Mouse (Mus musculus) embryo, embryonic 11 days (tissue): ENCODE results near the gene Psmb7.
A peak's percentile ranks its signal among the peaks of the same experiment; 100 is the strongest.

Experiments used
- DNase-seq: peaks from one replicate; pipeline ENCODE4 v3.0.0-alpha.2; 2015

Gene Psmb7

GRCm38 (mm10) chr2:38643625-38644427 lies at the start of gene Psmb7:
TSS of gene Psmb7 (minus strand) at chr2:38644087.
- DNase-seq: peak; percentile 97

GRCm38 (mm10) chr2:38691542-38691941 lies 47.7 kb upstream of the Psmb7 start:
- peak; percentile 66 for DNase-seq

DNA sequence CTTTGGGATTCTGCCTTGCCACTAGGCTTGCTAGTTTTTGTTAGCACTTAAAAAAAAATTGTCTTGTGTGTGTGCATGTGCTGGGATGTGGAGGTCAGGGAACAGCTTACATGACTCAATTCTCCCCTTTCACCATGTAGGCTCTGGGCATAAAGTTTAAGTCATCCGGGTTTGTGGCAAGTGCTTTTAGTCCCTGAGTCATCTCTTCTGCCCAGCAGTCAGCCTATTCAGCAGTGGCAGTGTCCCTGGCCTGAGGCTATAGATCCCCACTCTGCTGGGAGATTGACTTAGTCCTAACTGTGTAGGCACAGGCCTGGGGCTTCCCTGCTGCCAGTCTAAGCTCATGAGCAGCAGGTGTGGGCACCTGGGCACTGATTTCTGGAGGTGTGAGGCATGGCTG lies 46.0 kb upstream of the Psmb7 start:
- DNase-seq: no peak

DNA sequence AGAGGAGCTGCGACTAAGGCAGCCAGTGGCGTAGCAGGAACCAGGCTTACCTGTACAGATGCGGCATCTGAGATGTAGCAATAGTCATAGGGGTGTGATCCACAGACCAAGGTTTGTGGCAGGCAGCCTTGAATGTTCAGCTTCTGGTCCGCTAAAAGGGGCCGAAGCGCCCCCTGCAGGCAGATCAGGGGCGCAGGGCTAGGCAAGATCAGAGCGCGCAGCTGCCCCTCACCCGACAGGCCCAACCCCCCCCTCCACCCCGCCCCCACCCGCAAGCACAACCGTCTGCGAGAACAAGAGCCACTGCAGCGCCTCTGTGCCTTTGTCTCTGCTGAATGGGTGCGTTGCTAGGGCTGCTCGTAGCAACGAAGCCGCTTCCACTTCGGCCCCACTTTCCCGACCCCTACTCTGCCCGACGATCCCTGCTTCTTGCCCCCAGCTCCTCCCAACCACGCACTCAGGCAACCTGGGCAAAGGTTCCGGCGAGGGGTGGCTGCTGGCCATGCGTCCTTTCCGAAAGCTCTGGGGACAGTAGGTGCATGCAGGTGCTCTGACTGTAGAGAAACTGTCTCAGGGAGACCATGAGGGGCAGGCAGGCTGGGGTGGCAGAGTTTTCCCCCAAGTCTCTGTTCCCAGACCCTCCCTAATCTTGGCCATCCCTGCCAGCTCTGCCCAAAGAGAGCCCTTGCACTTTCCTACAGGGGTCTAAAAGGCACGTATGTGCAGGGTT lies 45.1 kb upstream of the Psmb7 start:
- peak; percentile 89 for DNase-seq

- no peak for DNase-seq
These were observed 41.9 kb upstream of the Psmb7 start for GRCm38 (mm10) chr2:38685746-38686145.

DNA sequence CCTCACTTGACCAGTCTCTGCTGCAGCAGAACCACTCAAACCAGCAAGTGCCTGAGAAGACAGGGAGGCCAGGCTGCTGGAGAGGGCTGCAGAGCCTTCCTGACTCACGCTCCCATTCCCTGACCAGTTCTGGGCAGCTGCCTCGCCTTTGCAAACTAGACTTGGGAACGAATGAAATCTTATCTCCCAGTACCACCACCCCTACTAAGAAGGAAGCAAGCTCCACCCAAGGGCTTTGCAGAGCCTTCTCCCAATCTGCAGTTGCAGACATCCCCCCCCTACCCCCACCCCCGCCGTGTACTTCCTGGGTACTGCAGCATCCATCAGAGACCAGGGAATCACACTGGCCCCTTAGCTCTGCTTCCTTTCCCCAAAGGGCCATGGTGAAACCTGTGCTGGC lies 39.2 kb upstream of the Psmb7 start:
- DNase-seq: no peak

DNA sequence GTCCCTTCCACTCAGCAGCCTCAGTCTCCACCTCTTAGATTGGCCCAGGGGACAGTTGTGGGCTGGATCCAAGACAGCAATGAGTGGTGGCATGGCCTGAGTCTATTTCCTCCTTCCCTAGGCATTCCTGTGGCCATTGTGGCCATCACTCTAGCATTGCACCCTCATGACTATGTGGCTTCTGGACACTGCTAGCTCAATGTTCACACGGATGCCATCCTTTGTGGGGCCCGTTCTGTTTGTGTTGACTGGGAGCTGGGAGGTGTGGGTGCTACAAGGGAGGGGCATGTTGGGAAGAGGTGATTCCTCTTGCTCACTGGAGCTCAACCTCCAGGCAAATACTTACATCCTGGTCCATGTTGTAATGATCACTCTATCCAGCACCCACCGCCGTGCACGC lies 38.3 kb upstream of the Psmb7 start:
- DNase-seq: no peak

DNA sequence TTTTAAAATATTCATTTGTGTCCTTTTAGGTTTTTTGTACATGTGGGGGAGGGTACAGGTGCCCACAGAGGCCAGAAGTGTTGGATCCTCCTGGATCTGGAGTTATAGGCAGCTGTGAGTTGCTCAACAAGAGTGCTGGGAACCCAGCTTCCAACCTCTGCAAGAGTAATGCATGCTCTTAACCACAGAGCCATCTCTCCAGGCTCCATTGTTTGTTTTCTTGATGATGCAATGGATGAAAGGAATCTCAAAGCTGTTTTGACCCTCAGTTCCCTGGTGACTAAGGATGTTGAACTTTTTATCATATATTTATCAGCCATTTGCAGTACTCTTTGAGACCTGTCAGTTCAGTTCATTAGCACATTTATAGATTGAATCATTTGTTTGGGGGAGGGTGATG lies 35.1 kb upstream of the Psmb7 start:
- DNase-seq: no peak

GRCm38 (mm10) chr2:38675366-38675969 lies 31.6 kb upstream of the Psmb7 start:
- peak; percentile 44 for DNase-seq

DNA sequence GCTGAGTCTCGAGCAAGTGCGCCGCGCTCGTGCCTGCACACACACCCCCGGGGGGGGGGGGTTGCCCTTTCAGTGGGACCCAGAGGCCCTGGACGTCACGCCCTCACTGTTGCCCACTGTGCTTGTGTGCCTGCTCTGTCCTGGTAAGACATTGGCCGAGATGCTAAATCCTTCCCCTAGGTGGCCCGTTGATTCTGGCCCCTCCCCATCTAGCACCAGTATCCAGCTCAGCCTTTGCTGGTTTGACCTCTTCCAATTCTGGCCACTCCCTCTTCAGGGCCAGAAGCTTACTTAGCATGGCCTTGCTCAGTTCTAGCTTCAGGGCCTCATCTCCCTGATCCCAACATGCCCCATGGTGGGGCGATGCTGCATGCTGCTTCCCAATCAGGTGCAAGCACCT lies 28.6 kb upstream of the Psmb7 start:
- no peak for DNase-seq

GRCm38 (mm10) chr2:38668802-38669580 lies 25.1 kb upstream of the Psmb7 start:
- DNase-seq: peak; percentile 77

GRCm38 (mm10) chr2:38661398-38661797 lies 17.5 kb upstream of the Psmb7 start:
- DNase-seq: peak; percentile 37

GRCm38 (mm10) chr2:38658338-38658836 lies 14.5 kb upstream of the Psmb7 start:
- peak; percentile 88 for DNase-seq

- DNase-seq: no peak
These were observed 9.8 kb upstream of the Psmb7 start for GRCm38 (mm10) chr2:38653694-38654093.

DNA sequence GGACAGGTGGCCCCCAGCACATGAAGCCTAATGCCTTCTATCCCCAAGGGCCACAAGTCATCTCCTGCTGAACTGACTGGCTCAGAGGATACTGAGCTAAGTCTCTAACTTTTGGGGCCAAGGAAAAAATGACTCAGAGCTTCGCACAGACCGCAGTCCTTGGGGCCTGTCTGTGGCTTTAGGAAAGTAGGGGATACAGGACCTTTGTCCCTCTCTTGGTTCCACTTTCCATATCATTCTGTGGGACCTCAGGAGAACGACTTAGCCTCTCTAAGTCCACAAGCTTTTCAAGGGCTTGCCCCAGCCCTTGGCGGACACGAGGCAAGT lies 9.4 kb upstream of the Psmb7 start:
- no peak for DNase-seq

- no peak for DNase-seq
These were observed 8.8 kb upstream of the Psmb7 start for GRCm38 (mm10) chr2:38652565-38653292.

- DNase-seq: no peak
These were observed 8.2 kb upstream of the Psmb7 start for GRCm38 (mm10) chr2:38652098-38652497.

DNA sequence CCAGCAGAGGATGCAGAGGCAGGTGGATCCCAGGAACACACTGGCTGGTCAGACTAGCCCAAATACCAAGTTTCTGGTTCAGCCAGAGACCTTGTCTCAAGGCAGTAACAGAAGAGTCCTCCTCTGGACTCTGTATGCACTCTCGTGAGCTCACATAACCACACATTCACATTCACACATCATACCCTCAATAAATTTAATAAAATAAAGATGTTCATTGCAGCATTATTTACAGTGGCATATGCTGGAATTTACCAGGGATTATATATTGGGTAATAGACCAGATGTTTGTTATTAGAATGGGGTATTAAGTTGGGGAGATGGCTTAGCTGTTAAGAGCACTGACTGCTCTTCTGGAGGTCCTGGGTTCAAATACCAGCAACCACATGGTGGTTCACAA lies 6.5 kb upstream of the Psmb7 start:
- DNase-seq: no peak

- no peak for DNase-seq
These were observed 3.8 kb upstream of the Psmb7 start for GRCm38 (mm10) chr2:38647661-38648060.

DNA sequence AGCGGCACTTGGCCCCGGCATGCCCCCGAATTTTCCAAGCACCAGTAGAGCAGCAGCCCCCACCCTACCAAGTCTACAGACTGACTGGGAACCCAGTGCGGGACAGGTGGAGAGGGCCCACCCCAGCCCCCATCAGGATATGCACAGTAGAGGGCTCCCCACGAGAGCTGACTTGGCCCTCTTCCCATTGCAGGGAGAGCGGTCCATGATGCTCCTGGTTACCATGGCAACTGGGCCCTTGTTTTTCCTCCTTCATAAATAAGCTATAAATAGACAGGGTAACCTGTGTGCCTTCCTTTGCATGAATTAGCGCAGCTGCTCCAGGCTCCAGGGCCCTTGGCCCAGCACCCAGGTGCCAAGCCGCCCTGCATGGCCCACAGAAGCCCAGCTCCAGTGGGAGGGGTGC lies 3.3 kb upstream of the Psmb7 start:
- no peak for DNase-seq

- peak; percentile 83 for DNase-seq
These were observed 2.0 kb upstream of the Psmb7 start for GRCm38 (mm10) chr2:38645936-38646335.

DNA sequence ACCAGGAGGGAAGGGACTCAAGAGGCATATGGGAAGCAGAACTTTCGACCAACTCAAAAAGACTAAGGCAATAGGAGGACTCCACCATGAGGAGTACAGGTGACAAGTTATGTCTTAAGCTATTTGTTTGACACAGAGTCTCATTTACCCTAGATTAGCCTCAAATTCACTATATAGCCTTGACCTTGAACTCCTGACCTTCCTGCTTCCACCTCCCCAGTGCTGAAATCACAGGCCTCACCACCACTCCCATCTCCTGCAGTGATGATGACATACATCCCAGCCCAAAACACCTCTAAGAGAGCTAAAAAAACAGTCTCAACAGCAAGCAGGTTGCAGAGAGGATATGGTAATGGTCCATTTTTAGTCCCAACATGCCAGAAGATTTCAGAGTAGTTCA lies 2.1 kb downstream of the Psmb7 start:
- no peak for DNase-seq
